Mouse (Mus musculus) left cerebral cortex, adult 11 months (tissue): ENCODE measurements at regions not wholly inside any gene's neighbourhood (a gene's known extent, or its start where the extent isn't known, plus 50 kb on each side); places are given as distances from the start of the nearest gene placed in this dataset.

Experiments
- DNase-seq: peaks from one replicate; pipeline ENCODE4 v3.0.0; 2022; ENCODE audit warnings: low spot score

- peak; percentile 9 for DNase-seq
These were observed 193.1 kb upstream of the Cnksr2 start for GRCm38 (mm10) chrX:158236206-158236605.

DNA sequence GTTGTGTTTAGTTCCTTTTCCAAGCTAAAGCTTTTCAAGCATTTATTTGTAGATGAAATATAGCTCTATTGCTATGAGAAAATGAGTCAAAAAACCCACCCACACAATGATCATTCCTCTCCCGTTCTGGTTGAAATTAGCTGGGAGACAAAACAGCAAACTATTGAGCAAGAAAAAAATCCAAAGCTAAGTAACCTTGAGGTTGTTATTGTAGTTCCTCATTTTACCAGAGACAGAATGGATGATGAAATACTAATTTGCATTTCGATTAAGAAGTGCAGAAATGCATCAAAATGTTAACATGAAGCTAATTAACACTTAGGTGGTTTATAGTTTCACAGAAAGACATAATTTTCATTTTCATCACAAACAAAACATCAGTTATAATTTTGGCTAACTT, 166.1 kb upstream of the Cnksr2 start:
- DNase-seq = no peak

DNA sequence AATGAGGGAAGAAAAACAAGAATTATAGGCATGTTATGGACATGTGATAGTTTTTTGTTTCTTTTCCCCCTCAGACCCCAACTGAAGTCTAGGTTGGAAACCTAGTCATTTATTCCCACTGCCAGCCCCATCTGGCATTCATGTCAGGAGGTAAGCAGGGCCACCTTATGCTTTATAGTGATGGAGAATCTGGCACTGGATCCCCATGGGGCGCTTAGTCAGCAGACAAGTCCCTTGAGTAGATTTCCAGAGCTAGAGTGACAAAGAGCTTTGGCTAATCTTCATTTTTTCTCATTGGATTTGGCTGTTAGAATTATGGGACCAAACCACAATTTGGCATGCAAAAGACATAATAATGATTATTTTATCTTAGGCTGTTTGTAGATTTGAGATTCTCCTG, 152.4 kb upstream of the Cnksr2 start:
- no peak for DNase-seq

GRCm38 (mm10) chrX:158181486-158181885, 138.4 kb upstream of the Cnksr2 start:
- no peak for DNase-seq

DNA sequence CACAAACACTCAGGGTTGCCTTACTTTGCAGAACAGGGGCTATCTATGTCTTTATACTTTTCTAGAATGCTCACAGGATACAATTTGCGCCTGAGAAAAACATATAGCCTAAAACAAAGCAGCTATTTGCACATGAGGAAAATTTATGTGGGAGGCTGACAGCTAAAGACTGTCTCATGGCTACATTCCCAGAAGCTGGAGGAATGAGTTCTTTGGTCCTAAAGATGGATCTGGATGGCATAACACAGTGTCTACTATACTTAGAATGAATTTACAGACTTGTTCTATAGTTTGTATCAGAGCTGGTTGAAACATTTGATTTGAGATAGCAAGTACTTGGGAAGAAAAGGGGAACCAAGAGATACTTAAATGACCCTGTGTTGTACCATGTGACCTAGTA, 137.3 kb upstream of the Cnksr2 start:
- peak; percentile 11 for DNase-seq

DNA sequence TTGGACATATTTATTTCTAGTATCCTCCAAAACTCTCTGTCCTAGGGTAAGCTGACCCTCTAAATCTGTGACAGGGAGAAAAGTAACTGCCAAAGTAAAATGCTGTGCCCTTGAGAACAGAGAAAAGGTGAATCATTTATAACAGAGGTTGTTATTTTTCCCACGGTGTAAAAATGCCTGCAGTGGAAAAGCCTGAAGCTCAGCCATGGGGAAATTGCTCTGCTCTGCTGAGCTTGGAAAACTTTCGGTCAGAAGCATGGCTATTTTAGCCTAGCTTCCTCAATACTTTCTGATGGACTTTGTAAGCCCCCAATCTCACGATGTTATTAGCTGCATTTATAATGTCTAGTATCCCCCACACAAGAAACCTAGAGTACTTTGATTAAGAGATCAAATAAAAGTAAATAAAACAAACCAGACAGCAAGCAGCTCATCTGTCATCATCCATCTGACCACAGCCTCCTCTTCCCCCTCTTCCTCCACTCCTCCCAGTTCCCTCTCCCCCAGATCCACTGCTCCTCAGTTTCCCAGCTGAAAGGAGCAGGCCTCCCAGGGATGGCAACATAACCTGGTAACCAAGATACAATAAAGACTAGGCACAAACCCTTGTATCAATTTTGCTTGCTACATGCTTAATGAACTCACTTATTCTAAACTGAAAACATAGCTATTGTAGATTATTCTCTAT, 92.9 kb upstream of the Cnksr2 start:
- no peak for DNase-seq

GRCm38 (mm10) chrX:158133526-158133925, 90.4 kb upstream of the Cnksr2 start:
- DNase-seq = no peak
